Comparison of ENCODE assay signal across 7 mouse cellular contexts in the genomic region with DNA sequence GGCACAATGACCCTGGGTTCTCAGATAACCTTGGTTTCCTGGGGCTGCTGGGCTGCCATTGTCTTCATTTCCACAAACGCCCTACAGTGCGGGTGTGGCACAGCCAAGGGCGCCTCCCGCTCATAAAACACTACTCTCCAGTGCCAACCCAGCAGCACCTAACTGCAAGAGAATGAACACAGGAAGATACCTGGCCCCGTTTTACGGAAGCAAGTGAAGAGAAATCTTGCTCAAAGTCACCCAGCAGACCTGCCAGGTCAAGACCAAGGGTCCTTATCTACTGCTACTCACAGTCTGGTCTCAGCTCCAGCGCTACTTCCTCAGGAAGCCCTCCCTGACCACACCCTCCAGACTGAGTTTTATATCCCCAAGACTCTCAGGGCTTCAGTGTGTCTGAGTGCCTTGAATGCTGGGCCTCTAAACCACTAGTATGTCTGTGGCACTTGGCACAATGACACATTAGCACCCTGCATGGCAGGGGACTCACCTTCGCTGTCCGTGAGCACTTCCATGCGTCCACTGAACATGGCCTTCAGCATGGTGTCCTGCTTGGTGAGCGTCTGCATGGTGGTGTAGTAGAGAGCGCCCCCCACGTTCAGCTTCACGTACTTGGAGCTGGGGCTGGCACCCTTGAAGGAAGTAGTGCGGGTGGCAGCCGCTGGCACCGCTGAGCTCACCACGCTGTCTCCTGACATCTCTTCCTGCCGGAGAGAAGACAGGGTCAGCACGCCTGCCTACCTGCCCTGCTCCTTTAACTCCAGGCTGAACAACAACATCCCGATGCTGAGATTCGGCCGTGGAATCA. TPM values are rescaled to one million over a fixed set of nuclear protein-coding genes. Genes with fewer than 3 reads are reported as not detected.
DNase-seq lines count a peak whose midpoint lies in the region; ATAC-seq and TF ChIP-seq lines count a peak whose summit lies in the region.

No protein-coding gene starts in this region.

- DNase-seq in heart, embryonic 10.5 days (ENCODE audit: low spot score): no peak
- DNase-seq in naive thymus-derived CD4-positive, alpha-beta T cell, adult 2 months (ENCODE audit: low read depth): peak; percentile 48
- DNase-seq in layer of hippocampus, adult 9-10 months (ENCODE audit: low spot score): no peak
- DNase-seq in neural tube, embryonic 10.5 days (ENCODE audit: extremely low spot score, low spot score): no peak

- no peak for TF ChIP-seq CTCF in cortical plate, adult 2 months (IDR thresholded peaks at IDR 0.05; ENCODE audit: extremely low read depth, insufficient read depth, low read length)

- H3K4me1 ChIP-seq in cortical plate, adult 2 months (ENCODE audit: control insufficient read depth, insufficient read depth, low read length): no peaks in the 10 kb centered on the region; the same call in 1 of the 2 replicates
- peaks cover 98% of the 10 kb centered on the region for H3K4me1 ChIP-seq in heart, embryonic 10.5 days
- H3K4me1 ChIP-seq in liver, embryonic 12.5 days: peaks cover 100% of the 10 kb centered on the region
- H3K4me1 ChIP-seq in midbrain, embryonic 16.5 days (ENCODE audit: control insufficient read depth, insufficient read depth, low read length): peaks cover 28% of the 10 kb centered on the region

- H3K27me3 ChIP-seq in heart, embryonic 10.5 days (ENCODE audit: insufficient read depth, poor library complexity, severe bottlenecking): no peaks in the 10 kb centered on the region
- H3K27me3 ChIP-seq in liver, embryonic 12.5 days (replicated peaks): no peaks in the 10 kb centered on the region
- no peaks in the 10 kb centered on the region for H3K27me3 ChIP-seq in midbrain, embryonic 16.5 days (ENCODE audit: control insufficient read depth, insufficient read depth, low read depth, low read length)

- 79% methylated on average over 23 of the region's 23 CpGs for WGBS in heart, embryonic 10.5 days
- 29% methylated on average over 23 of the region's 23 CpGs for WGBS in liver, embryonic 12.5 days (ENCODE audit: insufficient replicate concordance)
- WGBS in midbrain, embryonic 16.5 days: 90% methylated on average over 23 of the region's 23 CpGs

- H3K4me3 ChIP-seq in cortical plate, adult 2 months (ENCODE audit: insufficient read depth, low read length): no peak overlapping the region
- H3K4me3 ChIP-seq in heart, embryonic 10.5 days: no peak overlapping the region
- H3K4me3 ChIP-seq in liver, embryonic 12.5 days: 0 out of 2 replicates have a peak overlapping the region, but pooled peaks have one; percentile 2
- no peak overlapping the region for H3K4me3 ChIP-seq in midbrain, embryonic 16.5 days (ENCODE audit: low read depth, low read length)

- peak; percentile 53 for ATAC-seq in liver, embryonic 12.5 days
- ATAC-seq in midbrain, embryonic 16.5 days: no peak

- peaks cover 63% of the 10 kb centered on the region for H3K36me3 ChIP-seq in heart, embryonic 10.5 days
- peaks cover 50% of the 10 kb centered on the region for H3K36me3 ChIP-seq in liver, embryonic 12.5 days
- H3K36me3 ChIP-seq in midbrain, embryonic 16.5 days (ENCODE audit: control insufficient read depth, insufficient read depth, low read length): peaks cover 9% of the 10 kb centered on the region

- no peak overlapping the region; the same call in 1 of the 2 replicates for H3K27ac ChIP-seq in cortical plate, adult 2 months (ENCODE audit: insufficient read depth, low read length)
- H3K27ac ChIP-seq in heart, embryonic 10.5 days: peak overlapping the region; percentile 43; the same call in 1 of the 2 replicates
- H3K27ac ChIP-seq in liver, embryonic 12.5 days: peak overlapping the region; percentile 52
- H3K27ac ChIP-seq in midbrain, embryonic 16.5 days (ENCODE audit: low read length): no peak overlapping the region

- H3K9me3 ChIP-seq in heart, embryonic 10.5 days: no peaks in the 10 kb centered on the region
- H3K9me3 ChIP-seq in liver, embryonic 12.5 days (replicated peaks): no peaks in the 10 kb centered on the region
- no peaks in the 10 kb centered on the region for H3K9me3 ChIP-seq in midbrain, embryonic 16.5 days (replicated peaks; ENCODE audit: control insufficient read depth, low read length, poor library complexity, severe bottlenecking)

- H3K4me2 ChIP-seq in liver, embryonic 12.5 days: peak overlapping the region; percentile 52
- H3K4me2 ChIP-seq in midbrain, embryonic 16.5 days (ENCODE audit: low read length): no peak overlapping the region

- H3K9ac ChIP-seq in liver, embryonic 12.5 days: peak overlapping the region; percentile 15; the same call in 1 of the 2 replicates
- no peak overlapping the region for H3K9ac ChIP-seq in midbrain, embryonic 16.5 days (ENCODE audit: low read depth, low read length)

- TF ChIP-seq POLR2A in cortical plate, adult 2 months (IDR thresholded peaks at IDR 0.05; ENCODE audit: extremely low read depth, insufficient read depth, low read length): 0 out of 2 replicates have a peak, but pooled peaks have one; percentile 7

RNA-seq across cellular contexts. Expression of a gene that starts 5.7 kb away (rescaled TPM):
- polyA plus RNA-seq in cortical plate, adult 2 months (2012; rRNA removed): 51.9 and 53.3 TPM in 2 replicates
- 105 and 113 TPM in 2 replicates for polyA plus RNA-seq in heart, embryonic 10.5 days (2016; fragmentation: Nextera tagmentation; extraction: Ambion mirVana)
- polyA plus RNA-seq in liver, embryonic 12.5 days (2016; fragmentation: Nextera tagmentation; extraction: Ambion mirVana): 35.5 and 36.2 TPM in 2 replicates
- 70.3 and 82.3 TPM in 2 replicates for polyA plus RNA-seq in midbrain, embryonic 16.5 days (2015; fragmentation: Nextera tagmentation; extraction: Ambion mirVana)

RNA-seq across cellular contexts. Expression of a gene that starts 5.8 kb away (rescaled TPM):
- polyA plus RNA-seq in cortical plate, adult 2 months (2012; rRNA removed): 77.1 and 79.2 TPM in 2 replicates
- 47.9 and 59.0 TPM in 2 replicates for polyA plus RNA-seq in heart, embryonic 10.5 days (2016; fragmentation: Nextera tagmentation; extraction: Ambion mirVana)
- 25.0 and 26.5 TPM in 2 replicates for polyA plus RNA-seq in liver, embryonic 12.5 days (2016; fragmentation: Nextera tagmentation; extraction: Ambion mirVana)
- polyA plus RNA-seq in midbrain, embryonic 16.5 days (2015; fragmentation: Nextera tagmentation; extraction: Ambion mirVana): 35.6 and 39.0 TPM in 2 replicates

Comparison
In these comparisons a context has a peak if more than half of its experiments do, and no peak if none do; other contexts are left out.
1. H3K27ac ChIP-seq: peak in heart, embryonic 10.5 days (single experiment) and liver, embryonic 12.5 days (single experiment); none in cortical plate, adult 2 months (single experiment) and midbrain, embryonic 16.5 days (single experiment).